In the genomic region with DNA sequence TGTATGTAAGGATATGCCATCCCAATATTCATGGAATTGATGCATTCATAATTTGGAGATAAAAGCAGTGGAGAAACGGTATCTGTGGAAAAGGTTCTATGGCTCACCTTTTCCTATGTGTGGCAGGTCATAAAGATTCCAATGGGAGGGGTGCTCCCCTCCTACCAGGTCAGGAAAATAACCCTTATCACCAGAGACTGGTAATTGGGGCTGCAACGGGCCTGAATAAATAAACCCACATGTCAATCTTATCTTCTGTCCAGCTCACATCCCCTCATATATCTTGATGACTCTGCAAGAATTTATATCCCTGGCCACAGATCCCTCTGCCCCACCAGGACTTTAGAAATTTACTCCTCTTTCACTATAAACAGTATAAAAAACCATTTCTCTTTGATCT, we compare ENCODE assay signal across 24 mouse cellular contexts.
"Had no signal": no experiment of that assay in that cellular context is flagged by ENCODE, and none has a peak within 500 bp of the region (broad histone marks: within the 10 kb centered on the region; RNA-seq: fewer than 3 reads in every experiment).

No protein-coding gene starts in this region.

- H3K9me3 ChIP-seq: heart, embryonic 10.5 days; heart, embryonic 13.5 days; heart, embryonic 15.5 days; hindbrain, embryonic 13.5 days; hindbrain, embryonic 15.5 days; limb, embryonic 10.5 days; liver, embryonic 13.5 days had no signal

- H3K27ac ChIP-seq: gastrocnemius, adult 2 months; heart, embryonic 10.5 days; heart, embryonic 13.5 days; heart, embryonic 15.5 days; hindbrain, embryonic 13.5 days; hindbrain, embryonic 15.5 days; hindbrain, postnatal 0 days; left cerebral cortex, adult 2 months; limb, embryonic 10.5 days; limb, embryonic 12.5 days; liver, embryonic 13.5 days had no signal

- H3K9ac ChIP-seq: heart, embryonic 13.5 days; heart, embryonic 15.5 days; hindbrain, embryonic 13.5 days; hindbrain, embryonic 15.5 days; limb, embryonic 12.5 days; liver, embryonic 13.5 days had no signal

- ATAC-seq: hindbrain, postnatal 0 days had no signal

- H3K4me1 ChIP-seq: heart, embryonic 10.5 days; heart, embryonic 13.5 days; heart, embryonic 15.5 days; hindbrain, embryonic 15.5 days; limb, embryonic 12.5 days; liver, embryonic 13.5 days had no signal

- DNase-seq: gastrocnemius, adult 2 months; gastrocnemius, postnatal 10 days; gastrocnemius, postnatal 25 days; heart, adult 18-20 months; heart, postnatal 14 days; heart, postnatal 36 days; kidney, adult 18-20 months; kidney, adult 8-10 months; kidney, postnatal 10 days; kidney, postnatal 25 days; kidney, postnatal 4 days; liver; liver, embryonic 13.5 days had no signal

- H3K36me3 ChIP-seq: heart, embryonic 10.5 days; heart, embryonic 13.5 days; heart, embryonic 15.5 days; hindbrain, embryonic 13.5 days; hindbrain, embryonic 15.5 days; limb, embryonic 10.5 days; limb, embryonic 12.5 days; liver, embryonic 13.5 days had no signal

- H3K4me3 ChIP-seq: gastrocnemius, adult 2 months; heart, embryonic 10.5 days; heart, embryonic 13.5 days; heart, embryonic 15.5 days; hindbrain, embryonic 13.5 days; hindbrain, embryonic 15.5 days; layer of hippocampus, adult 2 months; left cerebral cortex, adult 2 months; limb, embryonic 10.5 days; limb, embryonic 12.5 days; liver, embryonic 13.5 days had no signal

- H3K27me3 ChIP-seq: heart, embryonic 15.5 days; hindbrain, embryonic 15.5 days; limb, embryonic 12.5 days; liver, embryonic 13.5 days had no signal

- H3K4me2 ChIP-seq: heart, embryonic 13.5 days; heart, embryonic 15.5 days; hindbrain, embryonic 13.5 days; hindbrain, embryonic 15.5 days; limb, embryonic 12.5 days; liver, embryonic 11.5 days; liver, embryonic 13.5 days had no signal
